Mouse (Mus musculus) G1E (cell line): ENCODE data around the gene Slc25a51.

ENCODE experiments used
- CTCF ChIP-seq: IDR thresholded peaks from 2 replicates; pipeline ENCODE4 v1.5.1; 2012; ENCODE audit warnings: low read depth, low read length, inconsistent platforms, mixed read lengths
- GATA1 ChIP-seq: IDR thresholded peaks from 2 replicates; pipeline ENCODE4 v1.6.1; 2012; ENCODE audit warnings: borderline replicate concordance, low read length, inconsistent platforms, mixed read lengths
- POLR2AphosphoS5 ChIP-seq: IDR thresholded peaks from 2 replicates; pipeline ENCODE4 v1.6.1; 2012; ENCODE audit warnings: low read depth, low read length, inconsistent platforms; ENCODE audit not compliant: insufficient replicate concordance
- TAL1 ChIP-seq: conservative IDR thresholded peaks from 2 replicates; pipeline ENCODE4 v1.6.1; 2012; ENCODE audit warnings: low read depth, low read length, inconsistent platforms, mixed read lengths

GRCm38 (mm10) chr4:45445235-45445634, 36.7 kb upstream of the Slc25a51 start:
- TF ChIP-seq CTCF = no peak
- TF ChIP-seq TAL1 = no peak
- no peak for TF ChIP-seq GATA1
- TF ChIP-seq POLR2AphosphoS5 = no peak
